Mouse (Mus musculus) heart, embryonic 14.5 days (tissue): ENCODE results near the gene Sohlh2. TPM values are rescaled to one million over a fixed set of nuclear protein-coding genes. Genes with fewer than 3 reads are reported as not detected.

Experiments
- ATAC-seq: fragments of 200-750 bp; cut with Nextera tagmentation; 2 replicates; pipeline ENCODE4 v1.8.0; 2017; ENCODE audit warnings: low read depth, moderate TSS enrichment; ENCODE audit not compliant: insufficient number of reproducible peaks, insufficient read depth, low FRiP score
- H3K27ac ChIP-seq, 2 experiments: fragments of 200-500 bp in 1 of 2; fragments of 300-500 bp in 1 of 2; sonication (generic) in 1 of 2; replicated peaks in 1 of 2; 2 replicates each; pipeline ENCODE4 v1.5.1; 2012 to 2014; ENCODE audit warnings: low read depth in 2 of 2, low read length in 2 of 2, control low read depth in 1 of 2, mild to moderate bottlenecking in 1 of 2, mixed read lengths in 1 of 2; ENCODE audit not compliant: control insufficient read depth in 1 of 2, insufficient read depth in 1 of 2
- H3K27me3 ChIP-seq: fragments of 300-500 bp; sonication (generic); 2 replicates; pipeline ENCODE4 v1.6.1; 2014; ENCODE audit warnings: mild to moderate bottlenecking, low read length, control low read depth; ENCODE audit not compliant: control insufficient read depth, insufficient read depth
- H3K36me3 ChIP-seq: fragments of 300-500 bp; sonication (generic); 2 replicates; pipeline ENCODE4 v1.6.1; 2014; ENCODE audit warnings: mild to moderate bottlenecking, control low read depth, low read length, mixed read lengths; ENCODE audit not compliant: control insufficient read depth, insufficient read depth
- H3K4me1 ChIP-seq, 2 experiments: fragments of 200-500 bp in 1 of 2; fragments of 300-500 bp in 1 of 2; sonication (generic) in 1 of 2; 2 replicates each; pipeline ENCODE4 v1.6.1; 2012 to 2014; ENCODE audit warnings: low read length in 2 of 2, control low read depth in 1 of 2, mixed read lengths in 1 of 2; ENCODE audit not compliant: control insufficient read depth in 2 of 2, insufficient read depth in 2 of 2
- H3K4me2 ChIP-seq: fragments of 300-500 bp; sonication (generic); 2 replicates; pipeline ENCODE4 v1.6.1; 2014; ENCODE audit warnings: mild to moderate bottlenecking, low read length
- H3K4me3 ChIP-seq, 2 experiments: fragments of 200-500 bp in 1 of 2; fragments of 300-500 bp in 1 of 2; sonication (generic) in 1 of 2; 2 replicates each; pipeline ENCODE4 v1.5.1; 2012 to 2014; ENCODE audit warnings: low read length in 2 of 2, mild to moderate bottlenecking in 2 of 2, control low read depth in 1 of 2, low read depth in 1 of 2, moderate library complexity in 1 of 2; ENCODE audit not compliant: control insufficient read depth in 1 of 2, insufficient read depth in 1 of 2
- H3K9ac ChIP-seq: fragments of 300-500 bp; sonication (generic); 2 replicates; pipeline ENCODE4 v1.6.1; 2014; ENCODE audit warnings: mild to moderate bottlenecking, low read length
- H3K9me3 ChIP-seq: fragments of 300-500 bp; sonication (generic); 2 replicates; pipeline ENCODE4 v1.6.1; 2016; ENCODE audit warnings: low read length, control low read depth; ENCODE audit not compliant: control insufficient read depth
- WGBS: fragments of 180-500 bp; shearing (Covaris S2); extraction: QIAGEN DNeasy Blood & Tissue Kit; methylation state at CpG from one replicate; pipeline ENCODE4 v1.1.7; 2014; 5-methylcytosine and 5-hydroxymethylcytosine counted together
- polyA plus RNA-seq: library from polyadenylated mRNA; unstranded; fragments of >200 nt; fragmentation: Nextera tagmentation; extraction: Ambion mirVana; gene quantifications from 2 replicates; pipeline ENCODE4 v1.2.1, GENCODE M21; 2014

Sohlh2 gene
- polyA plus RNA-seq, 1 experiment from 2014 or later = not detected

DNA sequence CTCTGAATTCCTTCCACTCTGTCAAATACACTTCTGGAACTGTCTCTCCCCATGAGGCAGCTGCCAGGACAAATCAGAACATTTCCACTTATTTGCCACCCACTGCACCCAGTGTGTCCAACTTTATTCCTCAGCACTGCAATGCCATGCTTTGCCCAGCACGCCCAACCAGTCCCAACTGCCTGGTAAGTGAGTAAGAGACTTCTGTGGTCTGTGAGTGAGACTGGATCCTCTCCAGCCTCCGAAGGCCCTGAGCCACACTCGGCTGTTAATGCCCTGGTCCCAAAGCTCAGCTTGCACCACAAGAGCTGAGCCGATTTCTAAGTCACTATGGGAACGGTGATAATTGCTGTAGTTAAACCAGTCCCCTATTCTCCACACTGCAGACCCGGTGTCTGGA is 25.8 kb downstream of the Sohlh2 start:
- Histone ChIP-seq H3K27ac (no peak overlapping the region), H3K9me3 (peaks cover 3% of the 10 kb centered on the region; the same call in 1 of the 2 replicates), H3K27me3 (no peaks in the 10 kb centered on the region), H3K36me3 (no peaks in the 10 kb centered on the region), H3K9ac (no peak overlapping the region), H3K4me1 (no peaks in the 10 kb centered on the region; a peak in 1 of 4 replicates), H3K4me3 (no peak overlapping the region), H3K4me2 (no peak overlapping the region)
- no peak for ATAC-seq
- WGBS = 62% methylated on average over 6 of the region's 6 CpGs

DNA sequence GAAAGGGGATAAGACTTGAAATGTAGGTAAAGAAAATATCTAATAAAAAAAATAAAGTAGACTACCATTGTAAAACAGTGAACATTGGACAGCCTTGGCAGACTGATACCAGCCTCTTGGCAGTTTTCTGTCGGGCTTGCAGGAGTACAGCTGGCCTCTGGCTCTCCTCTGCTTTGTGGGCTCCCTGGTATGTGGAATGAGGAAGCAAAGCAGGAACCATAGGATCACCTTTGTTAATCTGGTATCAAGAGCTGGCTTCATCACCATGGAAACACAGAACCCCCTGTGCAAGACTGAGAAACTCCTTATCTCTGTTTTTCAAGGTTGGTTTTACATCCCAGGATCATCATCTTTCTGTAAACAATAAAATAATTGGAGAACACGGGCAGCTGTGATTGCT is 30.4 kb downstream of the Sohlh2 start:
- Histone ChIP-seq H3K27ac (no peak overlapping the region), H3K4me3 (no peak overlapping the region), H3K27me3 (no peaks in the 10 kb centered on the region), H3K9ac (no peak overlapping the region), H3K4me2 (no peak overlapping the region), H3K36me3 (no peaks in the 10 kb centered on the region), H3K9me3 (no peaks in the 10 kb centered on the region), H3K4me1 (0 out of 4 replicates have a peak, but pooled peaks cover 0 to 2% of the 10 kb centered on the region in 2 experiments)
- 24% methylated on average over 2 of the region's 2 CpGs for WGBS
- no peak for ATAC-seq

DNA sequence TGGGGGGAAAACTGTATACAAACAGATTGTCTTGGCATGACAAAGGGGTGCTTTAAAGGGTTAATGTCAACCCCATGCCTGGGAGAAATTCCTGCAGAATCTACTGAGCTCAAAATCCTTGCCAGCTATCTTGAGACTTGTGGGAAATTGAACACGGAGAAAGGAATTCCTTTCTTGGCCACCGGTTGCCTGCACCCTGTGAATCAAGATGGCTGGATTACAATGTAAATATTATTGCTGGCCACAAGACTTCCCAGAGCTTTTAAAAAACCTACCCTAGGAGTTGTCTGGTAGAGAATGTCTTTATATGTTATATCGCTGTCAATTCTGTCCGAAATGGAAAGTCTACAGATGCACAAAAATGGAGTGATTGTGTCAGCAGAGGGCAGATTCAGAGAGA is 32.0 kb downstream of the Sohlh2 start:
- H3K4me2 ChIP-seq = no peak overlapping the region
- no peaks in the 10 kb centered on the region for H3K9me3 ChIP-seq
- 0 out of 4 replicates have a peak, but pooled peaks cover 0 to 2% of the 10 kb centered on the region in 2 experiments for H3K4me1 ChIP-seq
- H3K4me3 ChIP-seq = no peak overlapping the region
- ATAC-seq = no peak; the same call in 1 of the 2 replicates
- H3K27ac ChIP-seq = no peak overlapping the region; a peak in 1 of 4 replicates
- H3K27me3 ChIP-seq = no peaks in the 10 kb centered on the region
- H3K36me3 ChIP-seq = no peaks in the 10 kb centered on the region
- no peak overlapping the region for H3K9ac ChIP-seq
- WGBS = 39% methylated on average over 4 of the region's 4 CpGs

DNA sequence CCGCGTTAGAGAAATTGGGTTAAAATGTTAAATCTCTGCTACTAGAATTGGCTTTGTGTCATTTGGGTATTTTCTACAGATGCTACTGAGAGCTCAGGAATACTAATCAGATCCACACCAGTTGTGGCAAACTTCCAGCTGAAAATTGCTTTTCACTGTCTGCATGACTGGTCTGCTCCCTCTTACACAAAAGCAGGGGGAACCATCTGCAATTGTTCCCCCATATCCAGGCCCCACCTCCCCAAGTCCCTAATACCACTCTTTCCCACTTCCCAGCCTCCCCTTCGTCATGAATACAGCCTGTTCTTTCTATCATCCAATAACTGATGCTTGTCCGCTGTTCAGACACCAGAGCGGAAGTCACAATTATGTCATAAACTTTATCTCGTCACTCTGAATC is 32.6 kb downstream of the Sohlh2 start:
- Histone ChIP-seq H3K36me3 (no peaks in the 10 kb centered on the region), H3K27me3 (no peaks in the 10 kb centered on the region), H3K27ac (no peak overlapping the region), H3K4me1 (0 out of 4 replicates have a peak, but pooled peaks cover 0 to 2% of the 10 kb centered on the region in 2 experiments), H3K4me3 (no peak overlapping the region), H3K4me2 (no peak overlapping the region), H3K9me3 (no peaks in the 10 kb centered on the region), H3K9ac (no peak overlapping the region)
- ATAC-seq = no peak
- 78% methylated on average over 6 of the region's 6 CpGs for WGBS

DNA sequence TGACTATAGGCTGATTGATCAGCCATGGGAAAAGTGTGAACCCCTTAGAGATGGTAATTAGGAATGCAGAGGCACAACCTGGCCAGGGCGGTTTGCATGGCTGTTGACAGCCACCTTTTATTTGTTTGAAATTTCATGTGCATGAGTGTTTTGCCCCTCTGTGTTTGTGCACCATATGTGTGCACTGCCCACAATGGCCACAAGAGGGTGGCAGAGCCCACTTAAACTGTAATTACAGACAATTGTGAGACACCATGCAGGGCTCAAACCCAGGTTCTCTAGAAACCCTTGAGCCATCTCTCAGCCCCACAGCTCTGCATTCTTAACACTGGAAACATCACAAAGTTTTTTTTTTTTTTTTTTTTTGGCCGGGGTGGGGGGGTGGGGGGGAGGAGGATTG is 40.7 kb downstream of the Sohlh2 start:
- H3K9ac ChIP-seq = no peak overlapping the region
- H3K4me3 ChIP-seq = no peak overlapping the region
- H3K4me1 ChIP-seq = no peaks in the 10 kb centered on the region
- H3K27me3 ChIP-seq = no peaks in the 10 kb centered on the region
- no peaks in the 10 kb centered on the region for H3K36me3 ChIP-seq
- 76% methylated on average over 2 of the region's 2 CpGs for WGBS
- no peak overlapping the region for H3K27ac ChIP-seq
- no peak overlapping the region for H3K4me2 ChIP-seq
- H3K9me3 ChIP-seq = peaks cover 9% of the 10 kb centered on the region
- ATAC-seq = no peak

DNA sequence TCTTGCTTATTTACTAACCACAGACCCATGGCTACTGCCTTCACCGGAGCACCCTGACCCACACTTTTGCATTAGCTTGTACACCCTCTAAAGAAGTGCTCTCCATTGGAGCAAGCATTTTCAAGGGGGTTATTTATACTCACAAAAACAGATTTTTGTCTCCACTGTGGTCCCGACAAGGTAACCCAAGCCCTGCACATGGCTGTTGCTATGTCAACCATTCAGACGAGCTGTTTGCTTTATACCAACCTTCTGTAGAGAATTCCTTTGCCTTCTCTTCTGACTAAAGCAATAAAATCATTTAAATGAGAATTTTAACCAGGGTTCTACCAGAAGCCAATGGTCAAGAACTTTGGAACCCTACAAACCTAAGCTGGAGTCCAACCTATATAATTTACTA is 42.0 kb downstream of the Sohlh2 start:
- Histone ChIP-seq H3K4me3 (no peak overlapping the region), H3K27me3 (no peaks in the 10 kb centered on the region), H3K4me1 (no peaks in the 10 kb centered on the region), H3K9me3 (peaks cover 9% of the 10 kb centered on the region), H3K4me2 (no peak overlapping the region), H3K27ac (no peak overlapping the region), H3K9ac (no peak overlapping the region), H3K36me3 (no peaks in the 10 kb centered on the region)
- ATAC-seq = no peak
- 86% methylated on average over 3 of the region's 3 CpGs for WGBS

DNA sequence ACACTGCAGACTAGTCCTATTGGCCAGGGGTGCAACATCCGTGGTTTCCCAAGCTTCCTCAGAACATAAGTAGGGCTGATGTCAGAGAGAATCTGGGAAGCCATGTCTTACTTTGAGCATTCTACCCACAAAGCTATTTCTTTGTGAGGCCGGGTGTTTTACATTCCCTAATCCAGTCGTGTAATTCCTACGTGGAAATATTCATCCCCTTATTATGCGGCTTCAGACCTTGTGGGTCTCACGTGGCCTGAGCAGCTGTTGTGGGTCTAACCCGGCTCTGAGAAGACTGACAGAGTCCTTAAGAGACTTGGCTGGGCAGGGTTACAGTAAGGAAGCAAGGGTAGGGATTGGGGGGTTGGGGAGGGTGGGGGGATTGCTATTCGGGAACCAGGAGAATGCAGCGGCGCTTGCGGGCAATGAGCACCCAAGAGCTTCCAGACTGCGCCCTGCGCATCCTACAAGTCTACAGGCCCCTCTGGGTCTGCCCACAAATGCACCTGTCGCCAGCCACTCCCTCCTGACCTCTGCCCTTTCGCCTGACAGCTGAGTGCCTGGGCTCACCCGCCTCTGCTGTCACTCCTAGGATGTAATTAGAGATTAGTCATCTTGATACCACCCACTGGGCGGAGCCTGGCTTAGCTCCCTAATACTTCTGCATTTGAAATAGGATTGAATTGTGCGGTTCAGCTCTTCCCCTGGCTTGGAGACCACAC is 44.8 kb downstream of the Sohlh2 start:
- Histone ChIP-seq H3K4me1 (no peaks in the 10 kb centered on the region), H3K4me2 (no peak overlapping the region), H3K4me3 (no peak overlapping the region), H3K9me3 (peaks cover 5% of the 10 kb centered on the region), H3K27ac (no peak overlapping the region), H3K9ac (no peak overlapping the region), H3K36me3 (no peaks in the 10 kb centered on the region), H3K27me3 (no peaks in the 10 kb centered on the region)
- WGBS = 39% methylated on average over 18 of the region's 18 CpGs
- ATAC-seq = no peak

DNA sequence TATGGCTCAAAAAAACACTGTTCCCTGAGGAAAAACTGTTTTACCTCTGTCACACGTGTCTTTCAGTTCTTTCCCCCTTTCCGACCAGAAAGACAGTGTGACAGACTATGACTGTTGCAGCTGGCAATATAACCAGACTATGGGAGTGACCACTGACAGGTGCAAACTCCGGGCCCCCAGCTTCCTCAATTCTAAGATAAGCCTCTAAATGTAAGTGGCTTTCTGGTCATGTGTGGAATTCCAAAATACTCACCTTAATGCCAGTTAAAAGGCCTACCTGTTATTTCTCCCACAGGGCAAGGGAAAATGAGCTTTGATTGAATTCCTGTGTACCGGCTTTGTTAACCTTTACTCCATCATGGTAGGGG is 45.4 kb downstream of the Sohlh2 start:
- H3K27me3 ChIP-seq = no peaks in the 10 kb centered on the region
- H3K4me1 ChIP-seq = no peaks in the 10 kb centered on the region
- H3K9ac ChIP-seq = no peak overlapping the region
- no peak overlapping the region for H3K4me2 ChIP-seq
- H3K4me3 ChIP-seq = no peak overlapping the region
- H3K27ac ChIP-seq = no peak overlapping the region
- ATAC-seq = no peak
- WGBS = 35% methylated on average over 4 of the region's 4 CpGs
- H3K9me3 ChIP-seq = peaks cover 5% of the 10 kb centered on the region
- no peaks in the 10 kb centered on the region for H3K36me3 ChIP-seq
